Mouse (Mus musculus) liver, adult 2 months (tissue): ENCODE data around the gene Ddx1.

Experiments used
- CTCF ChIP-seq: fragments of 200-500 bp; IDR thresholded peaks from 2 replicates; pipeline ENCODE4 v1.5.1; 2011; ENCODE audit warnings: low read depth, low read length, control low read depth
- POLR2A ChIP-seq: fragments of 200-500 bp; IDR thresholded peaks from 2 replicates; pipeline ENCODE4 v1.6.1; 2011; ENCODE audit warnings: low read length, control low read depth; ENCODE audit not compliant: insufficient read depth; ENCODE audit errors: extremely low read depth

DNA sequence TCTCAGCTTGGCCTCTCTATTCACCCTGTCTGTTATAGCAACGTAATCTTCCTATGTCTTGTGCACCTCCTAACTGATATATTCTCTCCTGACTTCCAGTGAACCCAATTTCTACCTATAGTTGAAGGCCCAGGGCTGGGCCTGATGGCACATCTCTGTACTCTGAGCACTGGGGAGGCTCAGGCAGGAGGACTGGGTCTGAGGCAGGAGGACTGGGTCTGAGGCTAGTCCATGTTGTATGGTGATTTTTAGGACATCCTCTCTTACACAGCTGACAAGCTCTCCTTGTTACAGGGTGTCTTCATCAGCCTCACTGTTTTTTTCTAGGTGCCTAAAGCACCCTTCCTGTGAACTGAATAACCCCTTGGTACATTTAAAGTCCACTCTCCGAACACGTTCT lies 19.4 kb upstream of the Ddx1 start:
- TF ChIP-seq CTCF: no peak
- no peak for TF ChIP-seq POLR2A
